Mouse (Mus musculus) midbrain, embryonic 15.5 days (tissue): ENCODE data around the gene Pxdn. TPM values are rescaled to one million over a fixed set of nuclear protein-coding genes. Genes with fewer than 3 reads are reported as not detected.

ENCODE experiments used
- ATAC-seq: fragments of 200-750 bp; cut with Nextera tagmentation; replicated peaks from 2 replicates; pipeline ENCODE4 v1.8.0; 2017; ENCODE audit warnings: moderate TSS enrichment
- H3K27ac ChIP-seq: fragments of 300-500 bp; sonication (generic); 2 replicates; pipeline ENCODE4 v1.5.1; 2015; ENCODE audit warnings: mild to moderate bottlenecking, inconsistent platforms
- H3K27me3 ChIP-seq: fragments of 300-500 bp; sonication (generic); replicated peaks from 2 replicates; pipeline ENCODE4 v1.6.1; 2015; ENCODE audit warnings: inconsistent platforms
- H3K36me3 ChIP-seq: fragments of 300-500 bp; sonication (generic); replicated peaks from 2 replicates; pipeline ENCODE4 v1.6.1; 2015; ENCODE audit warnings: inconsistent platforms
- H3K4me1 ChIP-seq: fragments of 300-500 bp; sonication (generic); 2 replicates; pipeline ENCODE4 v1.6.1; 2015; ENCODE audit warnings: inconsistent platforms
- H3K4me2 ChIP-seq: fragments of 300-500 bp; sonication (generic); 2 replicates; pipeline ENCODE4 v1.6.1; 2015; ENCODE audit warnings: inconsistent platforms, mild to moderate bottlenecking, moderate library complexity
- H3K4me3 ChIP-seq: fragments of 300-500 bp; sonication (generic); 2 replicates; pipeline ENCODE4 v1.5.1; 2015; ENCODE audit warnings: mild to moderate bottlenecking, inconsistent platforms
- H3K9ac ChIP-seq: fragments of 300-500 bp; sonication (generic); 2 replicates; pipeline ENCODE4 v1.6.1; 2015; ENCODE audit warnings: mild to moderate bottlenecking, inconsistent platforms
- H3K9me3 ChIP-seq: fragments of 300-500 bp; sonication (generic); 2 replicates; pipeline ENCODE4 v1.6.1; 2016; ENCODE audit warnings: inconsistent platforms
- WGBS: fragments of 180-500 bp; shearing (Covaris S2); methylation state at CpG from one replicate; pipeline ENCODE4 v1.1.7; 2015; ENCODE audit warnings: mixed read lengths; 5-methylcytosine and 5-hydroxymethylcytosine counted together
- polyA plus RNA-seq: library from polyadenylated mRNA; unstranded; fragments of >200 nt; fragmentation: Nextera tagmentation; extraction: Ambion mirVana; gene quantifications from 2 replicates; pipeline ENCODE4 v1.2.1, GENCODE M21; 2015

Gene Pxdn
- polyA plus RNA-seq, 1 experiment from 2014 or later = 52.3 TPM

DNA sequence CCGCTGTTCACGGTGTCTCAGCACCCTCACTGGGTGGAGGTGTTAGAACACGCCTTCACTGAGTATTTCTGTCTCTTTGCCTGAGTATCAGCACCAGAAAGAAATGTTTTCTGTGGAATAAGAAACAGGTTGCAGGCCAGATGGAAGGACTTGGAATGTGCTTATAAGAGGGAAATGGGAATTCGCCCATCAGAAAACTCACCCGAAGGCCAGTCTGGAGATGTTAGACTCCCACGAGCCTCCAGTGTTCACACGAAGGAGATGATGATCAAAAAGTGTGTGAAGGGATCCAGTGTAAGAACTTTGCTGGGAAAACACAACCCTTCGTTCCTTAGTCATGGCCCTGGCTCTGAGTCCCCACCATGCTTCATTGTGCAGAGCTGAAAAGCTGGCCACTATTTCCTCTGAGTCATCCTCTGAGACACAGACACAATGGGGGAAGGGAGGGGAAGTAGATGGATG lies 3.3 kb upstream of the Pxdn start:
- Histone ChIP-seq H3K4me1 (peaks cover 14% of the 10 kb centered on the region), H3K4me3 (no peak overlapping the region), H3K27ac (no peak overlapping the region), H3K36me3 (no peaks in the 10 kb centered on the region), H3K9ac (no peak overlapping the region), H3K9me3 (no peaks in the 10 kb centered on the region), H3K27me3 (no peaks in the 10 kb centered on the region), H3K4me2 (no peak overlapping the region)
- ATAC-seq = no peak
- WGBS = 77% methylated on average over 8 of the region's 8 CpGs

DNA sequence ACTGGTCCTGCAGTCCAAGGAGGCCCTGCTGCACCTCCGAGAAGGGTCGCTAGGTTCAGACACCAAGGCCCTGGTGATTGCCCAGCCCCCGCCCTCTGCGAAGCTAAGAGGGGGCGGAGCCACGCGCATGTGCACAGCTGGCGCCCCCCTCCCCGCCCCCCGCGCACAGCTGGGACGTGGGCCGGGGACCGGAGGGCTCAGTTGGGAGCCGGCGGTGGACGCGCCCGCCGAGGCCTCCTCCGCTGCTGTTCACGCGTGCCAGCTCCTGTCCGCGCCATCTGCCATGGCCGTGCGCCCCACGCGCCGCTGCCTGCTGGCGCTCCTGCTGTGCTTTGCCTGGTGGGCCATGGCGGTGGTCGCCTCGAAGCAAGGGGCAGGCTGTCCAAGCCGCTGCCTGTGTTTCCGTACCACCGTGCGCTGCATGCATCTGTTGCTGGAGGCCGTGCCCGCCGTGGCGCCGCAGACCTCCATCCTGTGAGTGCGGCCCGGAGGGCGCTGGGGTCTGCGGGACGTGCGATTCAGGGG lies 505 bp downstream of the Pxdn start:
- no peaks in the 10 kb centered on the region for H3K27me3 ChIP-seq
- peaks cover 42% of the 10 kb centered on the region for H3K4me1 ChIP-seq
- 0% methylated on average over 46 of the region's 49 CpGs for WGBS
- H3K9ac ChIP-seq = peak overlapping the region; percentile 87
- no peaks in the 10 kb centered on the region for H3K9me3 ChIP-seq
- peak overlapping the region; percentile 89 for H3K27ac ChIP-seq
- no peaks in the 10 kb centered on the region for H3K36me3 ChIP-seq
- H3K4me3 ChIP-seq = peak overlapping the region; percentile 92
- peak; percentile 89 for ATAC-seq
- H3K4me2 ChIP-seq = peak overlapping the region; percentile 91

DNA sequence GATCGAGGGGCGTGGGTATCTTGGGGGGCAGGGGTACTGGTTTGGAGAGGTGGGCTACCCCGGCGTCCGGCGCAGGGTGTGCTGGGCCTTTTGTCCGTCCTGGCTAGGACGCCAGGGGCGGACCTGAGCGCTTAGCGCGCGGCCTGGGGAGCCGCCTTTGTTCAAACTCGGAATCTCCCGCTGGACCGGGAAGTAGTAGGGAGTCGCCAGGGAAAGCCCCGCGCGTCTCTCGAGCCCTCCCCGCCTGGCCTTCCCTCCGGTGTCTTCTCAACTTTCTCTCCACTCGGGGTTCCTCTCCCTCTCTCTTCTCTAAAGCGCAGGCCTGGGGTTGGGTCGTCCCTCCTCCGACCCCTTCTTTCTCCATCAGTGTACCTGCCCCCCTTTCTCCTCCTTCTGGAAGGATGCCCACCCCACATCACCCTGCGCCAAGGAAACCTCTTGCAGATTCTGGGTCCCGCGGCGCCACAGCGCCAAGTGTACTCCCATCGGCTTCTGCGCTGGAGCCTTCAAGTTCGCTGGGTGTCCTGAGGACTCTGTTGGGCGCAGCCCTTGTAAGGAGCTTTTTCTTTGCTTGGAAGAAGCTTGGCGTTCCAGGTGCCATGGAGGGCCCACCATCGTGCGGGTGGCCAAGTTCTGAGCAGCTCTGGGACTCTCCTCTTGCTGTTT lies 1.1 kb downstream of the Pxdn start:
- peak overlapping the region; percentile 87 for H3K9ac ChIP-seq
- peak overlapping the region; percentile 89 for H3K27ac ChIP-seq
- peak overlapping the region; percentile 92 for H3K4me3 ChIP-seq
- no peaks in the 10 kb centered on the region for H3K27me3 ChIP-seq
- no peaks in the 10 kb centered on the region for H3K36me3 ChIP-seq
- peak; percentile 77 for ATAC-seq
- peaks cover 42% of the 10 kb centered on the region for H3K4me1 ChIP-seq
- under 1% methylated on average over 40 of the region's 40 CpGs for WGBS
- no peaks in the 10 kb centered on the region for H3K9me3 ChIP-seq
- peak overlapping the region; percentile 91 for H3K4me2 ChIP-seq

DNA sequence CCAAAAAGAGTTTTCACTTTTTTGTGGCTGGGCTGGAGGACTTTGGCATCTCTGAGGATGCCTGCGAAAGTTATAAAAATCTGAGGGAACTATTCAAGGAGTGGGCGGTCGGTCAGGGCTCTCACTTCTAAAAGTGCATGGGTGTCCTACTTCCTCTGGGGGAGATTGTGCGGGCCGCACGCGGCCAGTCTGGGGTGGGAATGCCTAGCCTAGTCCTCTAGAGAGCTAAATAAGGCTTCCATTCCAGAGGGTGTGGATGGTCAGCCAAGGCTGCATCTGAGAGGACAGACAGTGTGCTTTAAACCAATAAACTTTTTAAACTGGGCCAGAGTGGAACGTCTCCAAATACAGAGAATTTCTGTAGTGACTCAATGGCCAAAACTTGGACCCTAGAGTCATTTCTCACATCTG lies 1.9 kb downstream of the Pxdn start:
- WGBS = 8% methylated on average over 8 of the region's 8 CpGs
- peak overlapping the region; percentile 89 for H3K27ac ChIP-seq
- H3K4me3 ChIP-seq = peak overlapping the region; percentile 92
- peak overlapping the region; percentile 87 for H3K9ac ChIP-seq
- H3K9me3 ChIP-seq = no peaks in the 10 kb centered on the region
- no peaks in the 10 kb centered on the region for H3K36me3 ChIP-seq
- peaks cover 42% of the 10 kb centered on the region for H3K4me1 ChIP-seq
- peak overlapping the region; percentile 91 for H3K4me2 ChIP-seq
- ATAC-seq = no peak
- no peaks in the 10 kb centered on the region for H3K27me3 ChIP-seq

DNA sequence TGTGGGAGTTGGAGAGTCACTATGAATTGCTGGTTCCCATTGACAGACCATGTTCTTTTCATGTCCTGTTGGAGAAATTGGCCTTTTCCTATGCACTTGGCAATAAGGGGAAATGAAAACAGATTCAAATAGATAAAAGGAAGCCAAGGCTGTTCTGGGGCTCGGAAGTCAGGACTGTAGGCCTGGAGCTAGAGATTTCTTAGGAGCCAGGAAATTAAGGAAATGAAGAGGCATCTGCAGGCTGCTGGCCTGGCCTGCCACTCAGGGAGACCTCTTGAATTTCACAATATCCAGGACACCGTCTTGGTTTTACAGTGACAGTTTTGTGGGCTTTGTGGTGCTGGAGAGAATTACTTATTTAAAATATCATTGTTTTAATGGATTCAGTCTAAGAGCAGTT lies 5.0 kb downstream of the Pxdn start:
- peaks cover 44% of the 10 kb centered on the region for H3K4me1 ChIP-seq
- ATAC-seq = no peak
- no peak overlapping the region for H3K4me2 ChIP-seq
- no peak overlapping the region for H3K4me3 ChIP-seq
- H3K9me3 ChIP-seq = no peaks in the 10 kb centered on the region
- H3K36me3 ChIP-seq = no peaks in the 10 kb centered on the region
- H3K27me3 ChIP-seq = no peaks in the 10 kb centered on the region
- WGBS = 91% methylated on average over 2 of the region's 2 CpGs
- no peak overlapping the region for H3K9ac ChIP-seq
- H3K27ac ChIP-seq = no peak overlapping the region

DNA sequence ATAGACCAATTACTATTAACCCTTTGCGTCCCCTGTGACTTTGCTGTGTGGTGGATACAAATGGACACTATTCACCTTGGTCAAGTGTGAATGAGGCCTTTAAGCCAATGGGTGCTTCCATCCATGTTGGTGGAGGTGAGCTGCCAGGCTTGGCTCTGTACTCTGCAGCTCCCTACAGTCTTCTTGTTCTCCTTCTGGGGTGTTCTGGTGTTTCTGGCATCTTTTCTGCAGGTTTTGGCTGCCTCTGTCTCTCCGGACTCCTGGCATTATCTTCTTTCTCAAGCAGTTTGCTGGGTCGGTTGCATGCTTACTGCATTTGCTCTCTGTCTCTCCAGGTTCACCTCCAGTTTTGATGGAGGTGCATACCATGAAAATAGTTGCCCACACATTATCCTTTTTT lies 7.2 kb downstream of the Pxdn start:
- no peak for ATAC-seq

DNA sequence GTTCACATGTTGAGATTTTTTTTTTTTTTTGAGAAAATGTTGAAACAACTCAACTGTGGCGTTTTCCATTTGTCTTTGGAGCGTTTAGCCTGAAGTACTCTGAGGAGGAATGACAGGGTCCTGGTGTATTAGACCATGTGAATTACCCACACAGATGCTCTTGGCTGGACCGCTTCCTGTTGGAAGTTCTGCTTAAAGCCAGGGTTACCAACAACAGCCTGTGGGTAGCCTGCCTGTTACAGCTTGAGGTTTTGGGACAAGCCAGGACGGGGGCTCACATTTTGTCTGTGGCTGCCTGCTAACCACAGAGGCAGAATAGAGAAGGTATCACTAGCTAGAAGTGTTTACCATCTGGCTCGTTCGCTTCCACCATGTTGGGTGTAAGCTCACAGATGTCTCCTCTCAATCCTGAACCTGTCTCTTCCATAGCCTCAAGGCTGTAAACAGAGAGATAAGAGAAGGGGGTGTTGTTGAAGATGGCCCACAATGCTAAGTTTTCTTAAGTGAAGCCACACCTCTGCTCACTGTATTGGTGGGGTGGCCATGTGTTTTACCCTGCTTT lies 7.9 kb downstream of the Pxdn start:
- Histone ChIP-seq H3K36me3 (no peaks in the 10 kb centered on the region), H3K4me2 (no peak overlapping the region), H3K9me3 (no peaks in the 10 kb centered on the region), H3K27me3 (no peaks in the 10 kb centered on the region), H3K4me1 (peaks cover 25% of the 10 kb centered on the region), H3K4me3 (no peak overlapping the region), H3K27ac (no peak overlapping the region), H3K9ac (no peak overlapping the region)
- no peak for ATAC-seq
- 92% methylated on average over 6 of the region's 6 CpGs for WGBS

More for the DNA sequence above, 7.2 kb downstream of the Pxdn start:
- Histone ChIP-seq H3K4me3 (no peak overlapping the region), H3K27ac (no peak overlapping the region), H3K36me3 (no peaks in the 10 kb centered on the region), H3K4me1 (peaks cover 30% of the 10 kb centered on the region), H3K4me2 (no peak overlapping the region), H3K9ac (no peak overlapping the region), H3K27me3 (no peaks in the 10 kb centered on the region), H3K9me3 (no peaks in the 10 kb centered on the region)
- 93% methylated on average over 3 of the region's 3 CpGs for WGBS

DNA sequence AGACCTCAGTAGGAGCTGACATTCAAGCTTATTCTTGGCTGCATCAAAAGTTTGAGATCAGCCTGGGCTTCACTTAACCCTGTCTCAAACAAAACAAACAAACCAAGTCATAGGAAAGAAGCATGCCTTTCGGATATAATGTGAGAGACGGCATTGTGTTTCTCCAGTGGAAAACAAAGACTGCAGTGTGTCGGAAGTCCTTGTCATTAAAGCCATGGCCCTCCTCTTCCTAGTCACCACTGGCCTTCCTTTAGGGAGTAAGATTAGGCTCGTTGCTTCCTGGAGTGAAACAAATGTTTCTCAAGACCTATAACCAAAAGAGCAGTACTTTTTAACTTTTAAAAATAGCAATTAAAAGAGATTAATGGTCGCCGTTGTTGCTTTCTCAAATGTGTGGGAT lies 13.6 kb downstream of the Pxdn start:
- H3K36me3 ChIP-seq = no peaks in the 10 kb centered on the region
- peaks cover 19% of the 10 kb centered on the region for H3K4me1 ChIP-seq
- H3K4me2 ChIP-seq = no peak overlapping the region
- no peak overlapping the region for H3K9ac ChIP-seq
- no peak overlapping the region for H3K4me3 ChIP-seq
- H3K27ac ChIP-seq = no peak overlapping the region
- no peaks in the 10 kb centered on the region for H3K27me3 ChIP-seq
- ATAC-seq = no peak
- H3K9me3 ChIP-seq = no peaks in the 10 kb centered on the region
- WGBS = 56% methylated on average over 6 of the region's 6 CpGs

DNA sequence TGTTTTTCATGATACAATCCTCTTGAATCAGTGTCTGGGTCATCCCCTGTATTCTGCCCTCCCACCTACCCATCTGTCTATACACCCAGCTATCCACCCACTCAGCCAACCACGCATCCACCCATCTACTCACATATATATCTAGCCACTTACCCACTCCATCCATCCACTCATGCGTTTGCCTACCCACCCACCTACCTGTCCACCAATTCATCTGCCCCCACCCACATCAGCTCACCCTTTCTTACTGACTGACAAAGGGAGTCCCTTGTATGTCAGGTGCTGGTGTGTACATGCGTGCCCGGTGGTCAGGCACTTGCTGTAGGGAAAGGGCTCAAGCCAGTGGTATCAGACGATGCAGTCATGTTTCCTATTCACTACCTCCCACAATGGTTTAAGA lies 14.1 kb downstream of the Pxdn start:
- WGBS = 90% methylated on average over 5 of the region's 5 CpGs

DNA sequence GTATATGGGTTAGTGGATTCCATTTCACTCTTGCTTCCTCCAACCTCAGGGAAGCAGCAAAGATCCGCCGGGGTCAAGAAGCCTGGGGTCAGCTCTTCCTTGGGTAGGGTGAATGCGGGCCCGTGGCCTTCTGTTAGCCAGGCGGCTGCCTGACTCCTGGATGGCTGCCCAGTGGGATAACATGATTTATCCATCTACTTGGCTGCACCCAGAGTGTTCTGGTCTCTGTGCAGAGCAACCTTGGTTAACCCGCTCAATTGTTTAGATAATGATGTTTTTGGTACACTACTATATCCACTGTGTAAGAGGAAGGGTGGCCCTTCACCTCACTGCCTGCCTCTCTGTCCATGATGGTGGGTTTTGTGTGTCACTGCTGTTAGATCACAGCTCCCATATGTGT lies 14.7 kb downstream of the Pxdn start:
- ATAC-seq = no peak
- Histone ChIP-seq H3K4me3 (no peak overlapping the region), H3K4me1 (peaks cover 16% of the 10 kb centered on the region), H3K9ac (no peak overlapping the region), H3K27ac (no peak overlapping the region), H3K9me3 (no peaks in the 10 kb centered on the region), H3K27me3 (no peaks in the 10 kb centered on the region), H3K36me3 (no peaks in the 10 kb centered on the region), H3K4me2 (no peak overlapping the region)
- WGBS = 82% methylated on average over 6 of the region's 6 CpGs

More for the DNA sequence above, 14.1 kb downstream of the Pxdn start:
- Histone ChIP-seq H3K27ac (no peak overlapping the region; the same call in 1 of the 2 replicates), H3K4me3 (no peak overlapping the region), H3K4me1 (peaks cover 16% of the 10 kb centered on the region), H3K36me3 (no peaks in the 10 kb centered on the region), H3K4me2 (no peak overlapping the region), H3K27me3 (no peaks in the 10 kb centered on the region), H3K9me3 (no peaks in the 10 kb centered on the region), H3K9ac (no peak overlapping the region)
- ATAC-seq = 0 out of 2 replicates have a peak, but pooled peaks have one; percentile 25

DNA sequence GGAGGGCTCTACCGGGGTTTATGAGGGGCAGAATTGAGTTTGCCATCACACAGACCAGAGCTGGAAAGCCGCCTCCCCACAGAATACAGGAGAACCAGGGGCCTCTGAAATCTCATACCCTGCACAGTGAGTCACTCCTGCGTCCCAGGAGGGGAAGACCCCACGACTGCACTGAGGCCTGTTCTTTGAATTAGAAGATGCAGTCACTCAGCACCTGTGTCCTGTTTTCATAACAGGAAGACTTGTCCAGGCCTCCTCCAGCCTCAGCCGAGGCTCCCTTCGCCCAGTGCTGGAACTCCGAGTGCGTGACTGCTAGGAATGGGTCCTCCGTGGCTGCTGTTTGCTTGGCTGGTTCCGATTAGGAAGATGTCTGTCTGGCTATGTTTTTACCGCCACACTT lies 16.6 kb downstream of the Pxdn start:
- H3K4me2 ChIP-seq = no peak overlapping the region
- H3K27ac ChIP-seq = peak overlapping the region; percentile 53
- 61% methylated on average over 11 of the region's 11 CpGs for WGBS
- H3K9me3 ChIP-seq = no peaks in the 10 kb centered on the region
- no peak for ATAC-seq
- no peaks in the 10 kb centered on the region for H3K27me3 ChIP-seq
- H3K9ac ChIP-seq = no peak overlapping the region
- H3K4me1 ChIP-seq = peaks cover 16% of the 10 kb centered on the region
- no peak overlapping the region for H3K4me3 ChIP-seq
- no peaks in the 10 kb centered on the region for H3K36me3 ChIP-seq

DNA sequence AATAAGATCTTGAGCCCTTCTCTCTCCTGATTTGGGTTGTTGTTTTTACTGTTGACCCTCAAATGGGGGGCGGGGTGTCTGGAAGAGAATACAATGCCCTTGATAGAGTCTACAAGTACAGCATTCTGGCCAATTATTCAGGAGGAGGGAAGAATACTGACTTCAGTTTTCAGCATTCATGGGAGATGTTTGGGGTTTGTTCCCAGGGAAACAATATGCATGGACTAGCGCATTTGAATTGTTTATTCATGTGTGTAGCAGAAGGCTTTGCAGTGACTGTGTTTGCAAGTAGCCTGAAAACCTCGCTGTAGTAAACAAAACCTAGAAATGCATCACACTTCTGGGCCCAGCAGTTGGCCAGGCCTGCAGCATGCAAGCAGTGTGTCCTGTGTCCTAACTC lies 17.1 kb downstream of the Pxdn start:
- Histone ChIP-seq H3K27me3 (no peaks in the 10 kb centered on the region), H3K4me1 (peaks cover 16% of the 10 kb centered on the region), H3K9ac (no peak overlapping the region), H3K27ac (peak overlapping the region; percentile 53), H3K36me3 (no peaks in the 10 kb centered on the region), H3K9me3 (no peaks in the 10 kb centered on the region), H3K4me2 (no peak overlapping the region), H3K4me3 (no peak overlapping the region)
- 62% methylated on average over 3 of the region's 3 CpGs for WGBS
- ATAC-seq = no peak

DNA sequence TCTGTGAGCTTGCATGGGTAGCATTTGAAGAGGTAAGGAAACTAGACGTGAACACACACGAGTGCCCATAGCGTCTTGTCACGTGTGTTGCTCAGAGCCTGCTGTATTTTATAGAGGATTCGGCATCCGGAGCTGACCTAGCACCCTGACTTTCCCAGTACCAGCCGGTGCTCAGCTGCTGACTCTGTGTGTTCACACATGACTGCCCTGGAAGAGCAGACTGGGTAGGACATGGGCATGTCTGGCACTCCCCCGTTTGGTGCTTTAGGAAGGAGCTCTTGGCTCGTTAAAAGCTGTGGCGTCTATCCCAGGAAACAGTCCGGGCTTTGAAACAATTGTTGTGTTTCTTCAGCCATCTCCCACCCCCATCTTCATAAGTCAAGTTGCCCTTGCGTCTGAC lies 19.6 kb downstream of the Pxdn start:
- 85% methylated on average over 12 of the region's 12 CpGs for WGBS
- Histone ChIP-seq H3K27ac (no peak overlapping the region), H3K4me2 (no peak overlapping the region), H3K4me1 (peaks cover 19% of the 10 kb centered on the region), H3K27me3 (no peaks in the 10 kb centered on the region), H3K4me3 (no peak overlapping the region), H3K9me3 (no peaks in the 10 kb centered on the region), H3K36me3 (no peaks in the 10 kb centered on the region), H3K9ac (no peak overlapping the region)
- ATAC-seq = no peak
